Mouse (Mus musculus): Measurements from ENCODE around the gene Farsa.
"Not testable (repeated sequence)": the region's sequence is repeated elsewhere in the genome, so short reads cannot be mapped to it uniquely, and the experiment has no call there.

Farsa gene

GRCm38 (mm10) chr8:84856864-84857441, at the start of gene Farsa:
Gene Farsa (plus strand): TSS chr8:84856989.
- DNase-seq: peak; percentile 93

GRCm38 (mm10) chr8:84809109-84809940, 47.5 kb upstream of the Farsa start:
- no peak for DNase-seq

GRCm38 (mm10) chr8:84809941-84810280, 46.9 kb upstream of the Farsa start:
- DNase-seq: no peak

- peak; percentile 96 for DNase-seq
Measured at GRCm38 (mm10) chr8:84810896-84811295, 45.9 kb upstream of the Farsa start.

GRCm38 (mm10) chr8:84811303-84811702, 45.5 kb upstream of the Farsa start:
- no peak for DNase-seq

- no peak for DNase-seq
Measured at GRCm38 (mm10) chr8:84813059-84813458, 43.7 kb upstream of the Farsa start.

- DNase-seq: no peak
Measured at GRCm38 (mm10) chr8:84813830-84814229, 43.0 kb upstream of the Farsa start.

- no peak for DNase-seq
Measured at GRCm38 (mm10) chr8:84814240-84814554, 42.6 kb upstream of the Farsa start.

- no peak for DNase-seq
Measured at GRCm38 (mm10) chr8:84814555-84815441, 42.0 kb upstream of the Farsa start.

GRCm38 (mm10) chr8:84815547-84815946, 41.2 kb upstream of the Farsa start:
- DNase-seq: peak; percentile 93

- no peak for DNase-seq
Measured at GRCm38 (mm10) chr8:84816117-84816516, 40.7 kb upstream of the Farsa start.

GRCm38 (mm10) chr8:84822723-84823122, 34.1 kb upstream of the Farsa start, which contains the start of gene Dand5:
Gene Dand5 (minus strand): TSS chr8:84822823.
- no peak for DNase-seq

- no peak for DNase-seq
Measured at GRCm38 (mm10) chr8:84823653-84824052, 33.1 kb upstream of the Farsa start.

GRCm38 (mm10) chr8:84825636-84826035, 31.2 kb upstream of the Farsa start:
- no peak for DNase-seq

- DNase-seq: not testable (repeated sequence)
Measured at GRCm38 (mm10) chr8:84826518-84826917, 30.3 kb upstream of the Farsa start.

- DNase-seq: no peak
Measured at GRCm38 (mm10) chr8:84831490-84831889, 25.3 kb upstream of the Farsa start, which contains the start of gene Gadd45gip1. Gene Gadd45gip1 (plus strand): TSS chr8:84831522.

GRCm38 (mm10) chr8:84832034-84832717, 24.6 kb upstream of the Farsa start:
- DNase-seq: peak; percentile 71

GRCm38 (mm10) chr8:84832759-84833742, 23.7 kb upstream of the Farsa start:
- DNase-seq: no peak

- DNase-seq: no peak
Measured at GRCm38 (mm10) chr8:84834002-84834865, 22.6 kb upstream of the Farsa start.

All from layer of hippocampus, adult 9-11 months (tissue).